ENCODE assay signal across 8 mouse cellular contexts in the genomic region with DNA sequence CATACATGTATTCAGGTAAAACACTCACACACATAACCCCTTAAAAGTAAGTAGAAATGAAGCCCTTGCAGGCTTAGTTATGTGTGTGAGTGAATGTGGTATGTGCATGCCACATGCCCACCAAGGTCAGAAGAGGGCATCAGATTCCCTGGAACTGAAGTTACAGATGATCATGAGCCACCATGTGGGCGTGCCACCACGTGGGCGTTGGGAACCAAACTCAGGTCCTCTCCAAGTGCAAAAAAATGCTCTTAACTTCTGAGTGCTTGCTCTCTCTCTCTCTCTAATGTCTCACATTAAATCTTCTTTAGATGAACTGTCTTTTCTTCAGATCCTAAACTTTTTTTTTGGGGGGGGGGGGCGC. TPM values are rescaled to one million over a fixed set of nuclear protein-coding genes. Genes with fewer than 3 reads are reported as not detected.
A peak's percentile ranks its signal among the peaks of the same experiment; 100 is the strongest.
DNase-seq lines count a peak whose midpoint lies in the region; ATAC-seq and TF ChIP-seq lines count a peak whose summit lies in the region.

A gene (minus strand): TSS at position 139 of the 364 bp plus-strand sequence.

- H3K36me3 ChIP-seq in thymus, adult 2 months (ENCODE audit: control insufficient read depth, insufficient read depth, low read length) = no peaks in the 10 kb centered on the region
- peaks cover 47% of the 10 kb centered on the region for H3K36me3 ChIP-seq in heart, embryonic 13.5 days
- H3K36me3 ChIP-seq in lung, embryonic 15.5 days = peaks cover 11% of the 10 kb centered on the region
- H3K36me3 ChIP-seq in stomach, embryonic 14.5 days (ENCODE audit: control insufficient read depth, insufficient read depth, low read length) = peaks cover 7% of the 10 kb centered on the region

- H3K4me1 ChIP-seq in thymus, adult 2 months (replicated peaks; ENCODE audit: control insufficient read depth, insufficient read depth, low read length) = peaks cover 15% of the 10 kb centered on the region
- H3K4me1 ChIP-seq in heart, embryonic 13.5 days = peaks cover 24% of the 10 kb centered on the region
- H3K4me1 ChIP-seq in lung, embryonic 15.5 days = peaks cover 16% of the 10 kb centered on the region
- H3K4me1 ChIP-seq in stomach, embryonic 14.5 days (ENCODE audit: control insufficient read depth, insufficient read depth, low read length) = no peaks in the 10 kb centered on the region

- peak within 1 kb of the TSS; percentile 93 for H3K9ac ChIP-seq in heart, embryonic 13.5 days
- peak within 1 kb of the TSS; percentile 74 for H3K9ac ChIP-seq in lung, embryonic 15.5 days
- peak within 1 kb of the TSS; percentile 43 for H3K9ac ChIP-seq in stomach, embryonic 14.5 days (replicated peaks; ENCODE audit: low read depth, low read length)

- peak within 1 kb of the TSS; percentile 98 for H3K4me2 ChIP-seq in heart, embryonic 13.5 days
- peak within 1 kb of the TSS; percentile 95 for H3K4me2 ChIP-seq in lung, embryonic 15.5 days
- peak within 1 kb of the TSS; percentile 97 for H3K4me2 ChIP-seq in stomach, embryonic 14.5 days (replicated peaks; ENCODE audit: low read depth, low read length)

- no peak for TF ChIP-seq POLR2A in thymus, adult 2 months (IDR thresholded peaks at IDR 0.05; ENCODE audit: control insufficient read depth, extremely low read depth, insufficient read depth, low read length, poor library complexity)

- H3K4me3 ChIP-seq in thymus, adult 2 months (ENCODE audit: control insufficient read depth, insufficient read depth, low read length) = peak within 1 kb of the TSS; percentile 87
- peak within 1 kb of the TSS; percentile 85 for H3K4me3 ChIP-seq in heart, embryonic 13.5 days
- peak within 1 kb of the TSS; percentile 91 for H3K4me3 ChIP-seq in lung, embryonic 15.5 days
- peak within 1 kb of the TSS; percentile 65 for H3K4me3 ChIP-seq in stomach, embryonic 14.5 days (ENCODE audit: low read depth, low read length)

- WGBS in thymus, adult 2 months = 6% methylated on average over 4 of the region's 4 CpGs
- WGBS in heart, embryonic 13.5 days = 19% methylated on average over 4 of the region's 4 CpGs
- WGBS in lung, embryonic 15.5 days = 19% methylated on average over 4 of the region's 4 CpGs
- WGBS in stomach, embryonic 14.5 days = 21% methylated on average over 4 of the region's 4 CpGs

- DNase-seq in thymus, adult 2 months = peak; percentile 49
- no peak for DNase-seq in thymus, postnatal 25 days
- DNase-seq in embryo, embryonic 10.5 days (ENCODE audit: low spot score) = peak; percentile 53
- peak; percentile 45 for DNase-seq in kidney, postnatal 14 days
- no peak for DNase-seq in frontal cortex, postnatal 10 days (ENCODE audit: low spot score in 2 of 2)

- ATAC-seq in heart, embryonic 13.5 days (ENCODE audit: extremely low read depth, insufficient number of reproducible peaks, low FRiP score, low TSS enrichment) = no peak
- ATAC-seq in lung, embryonic 15.5 days (ENCODE audit: borderline replicate concordance, extremely low read depth, low FRiP score, low TSS enrichment) = no peak
- no peak for ATAC-seq in stomach, embryonic 14.5 days (ENCODE audit: insufficient number of reproducible peaks, insufficient read depth, low FRiP score, low read depth)

- peak within 1 kb of the TSS; percentile 91 for H3K27ac ChIP-seq in thymus, adult 2 months (ENCODE audit: control insufficient read depth, insufficient read depth, low read length)
- peak within 1 kb of the TSS; percentile 95 for H3K27ac ChIP-seq in heart, embryonic 13.5 days (replicated peaks)
- peak within 1 kb of the TSS; percentile 88 for H3K27ac ChIP-seq in lung, embryonic 15.5 days
- H3K27ac ChIP-seq in stomach, embryonic 14.5 days (ENCODE audit: low read length) = peak within 1 kb of the TSS; percentile 70

- no peak for TF ChIP-seq CTCF in thymus, adult 2 months (IDR thresholded peaks at IDR 0.05; ENCODE audit: borderline replicate concordance, control insufficient read depth, extremely low read depth, insufficient read depth, low read length, poor library complexity)

- no peaks in the 10 kb centered on the region for H3K27me3 ChIP-seq in thymus, adult 2 months (ENCODE audit: control insufficient read depth, insufficient read depth, low read length)
- H3K27me3 ChIP-seq in heart, embryonic 13.5 days (replicated peaks) = no peaks in the 10 kb centered on the region
- H3K27me3 ChIP-seq in lung, embryonic 15.5 days = no peaks in the 10 kb centered on the region
- H3K27me3 ChIP-seq in stomach, embryonic 14.5 days (ENCODE audit: control insufficient read depth, insufficient read depth, low read length) = no peaks in the 10 kb centered on the region

- no peaks in the 10 kb centered on the region for H3K9me3 ChIP-seq in heart, embryonic 13.5 days
- H3K9me3 ChIP-seq in lung, embryonic 15.5 days = no peaks in the 10 kb centered on the region
- H3K9me3 ChIP-seq in stomach, embryonic 14.5 days (ENCODE audit: control insufficient read depth, low read depth, low read length) = no peaks in the 10 kb centered on the region

RNA-seq across cellular contexts. Expression of the gene that starts here (rescaled TPM):
- 375 and 484 TPM in 2 replicates for polyA plus RNA-seq in thymus, adult 2 months (2012; rRNA removed)
- polyA plus RNA-seq in heart, embryonic 13.5 days (2015; fragmentation: Nextera tagmentation; extraction: Ambion mirVana) = 51.9 and 61.3 TPM in 2 replicates
- polyA plus RNA-seq in lung, embryonic 15.5 days (2015; fragmentation: Nextera tagmentation; extraction: Ambion mirVana) = 43.9 and 51.7 TPM in 2 replicates
- polyA plus RNA-seq in stomach, embryonic 14.5 days (2014; fragmentation: Nextera tagmentation; extraction: Ambion mirVana) = 40.0 and 42.6 TPM in 2 replicates

Comparison
In these comparisons a context has a peak if more than half of its experiments do, and no peak if none do; other contexts are left out.
1. DNase-seq: peak in thymus, adult 2 months (single experiment), embryo, embryonic 10.5 days (single experiment) and kidney, postnatal 14 days (single experiment); none in thymus, postnatal 25 days (single experiment) and frontal cortex, postnatal 10 days (0 of 2).
2. H3K9ac ChIP-seq: peak in every context shown above with its lines; median percentile 93 in heart, embryonic 13.5 days; 74 in lung, embryonic 15.5 days; 43 in stomach, embryonic 14.5 days.
3. Peak in every context shown above with its lines, with median percentiles within 50 percentile points of each other: H3K27ac ChIP-seq, H3K4me3 ChIP-seq and H3K4me2 ChIP-seq.